Mouse (Mus musculus) layer of hippocampus, postnatal 14 days (tissue): ENCODE measurements at regions not wholly inside any gene's neighbourhood (a gene's known extent, or its start where the extent isn't known, plus 50 kb on each side); places are given as distances from the start of the nearest gene placed in this dataset.
"Not testable (repeated sequence)": the region's sequence is repeated elsewhere in the genome, so short reads cannot be mapped to it uniquely, and the experiment has no call there.

ENCODE experiments used
- DNase-seq, 2 experiments: peaks; one replicate each; pipeline ENCODE4 v3.0.0; 2021 to 2022; ENCODE audit warnings: low spot score in 2 of 2, mixed read lengths in 1 of 2

GRCm38 (mm10) chr12:90664436-90664835, 73.8 kb downstream of the Dio2 start:
- DNase-seq: no peak

DNA sequence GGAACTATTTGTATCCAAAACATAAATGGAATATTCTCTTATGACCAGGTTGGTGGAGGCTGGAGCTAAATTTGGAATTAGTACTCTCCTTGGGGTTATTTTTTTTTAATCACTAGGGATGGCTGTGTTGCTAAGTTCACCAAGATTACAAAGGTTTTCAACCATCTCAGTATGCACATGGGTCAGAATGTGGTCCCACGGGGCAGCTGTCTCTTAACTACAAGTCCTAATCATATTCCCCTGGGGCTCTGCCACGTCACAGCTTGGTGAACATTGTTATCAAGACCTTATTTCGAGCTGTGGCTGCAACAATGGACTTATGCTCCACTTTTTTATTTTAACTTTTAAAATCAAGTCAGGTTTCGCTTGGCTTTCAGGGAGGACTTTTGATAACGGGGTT, 92.8 kb downstream of the Dio2 start:
- DNase-seq: no peak

- DNase-seq: no peak
Measured at GRCm38 (mm10) chr12:90643891-90644290, 94.3 kb downstream of the Dio2 start.

GRCm38 (mm10) chr12:90624856-90625255, 113.4 kb downstream of the Dio2 start:
- DNase-seq: no peak

- DNase-seq: peak; percentile 21 to 74
Measured at GRCm38 (mm10) chr12:90623426-90623825, 114.8 kb downstream of the Dio2 start.

- DNase-seq: no peak
Measured at GRCm38 (mm10) chr12:90608810-90609209, 129.4 kb downstream of the Dio2 start.

DNA sequence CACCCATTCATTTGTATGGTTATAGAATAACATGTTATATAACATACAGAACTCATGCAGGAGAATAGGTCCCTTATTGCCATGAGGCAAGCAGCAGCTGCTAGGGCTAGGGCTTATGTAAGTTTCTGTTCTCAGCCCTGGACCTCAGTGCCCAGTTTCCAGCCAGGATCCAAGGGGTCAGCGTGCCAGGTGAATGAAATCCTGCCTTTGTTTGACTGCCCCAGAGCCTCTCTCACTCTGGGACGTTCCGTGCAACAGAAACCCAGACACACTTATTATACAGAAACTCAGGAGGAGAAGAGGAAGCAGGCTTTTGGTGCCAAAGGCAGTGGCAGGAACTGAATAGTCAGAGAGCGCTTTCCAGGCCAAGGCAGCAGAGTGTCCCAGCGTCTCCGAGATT, 130.3 kb downstream of the Dio2 start:
- DNase-seq: peak; percentile 16 to 73

DNA sequence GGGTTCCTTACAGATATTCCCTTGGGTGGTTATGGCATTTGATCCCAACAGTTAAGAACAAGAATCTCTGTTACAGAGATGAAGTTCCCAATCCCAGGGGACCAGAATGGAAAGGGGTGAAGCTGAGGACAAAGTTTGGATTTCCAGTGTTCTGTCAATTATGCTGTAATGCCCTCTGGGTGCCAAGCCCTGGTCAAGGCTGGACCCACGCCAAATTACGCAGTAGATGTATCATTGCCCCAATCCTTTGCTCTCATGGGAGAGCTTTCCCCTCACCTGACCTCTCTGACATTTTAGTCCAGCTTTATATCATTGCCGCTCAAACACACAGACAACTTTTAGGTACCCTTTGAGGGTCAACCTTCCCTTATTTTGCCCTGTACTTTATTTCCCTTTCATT, 158.2 kb downstream of the Dio2 start:
- no peak for DNase-seq

DNA sequence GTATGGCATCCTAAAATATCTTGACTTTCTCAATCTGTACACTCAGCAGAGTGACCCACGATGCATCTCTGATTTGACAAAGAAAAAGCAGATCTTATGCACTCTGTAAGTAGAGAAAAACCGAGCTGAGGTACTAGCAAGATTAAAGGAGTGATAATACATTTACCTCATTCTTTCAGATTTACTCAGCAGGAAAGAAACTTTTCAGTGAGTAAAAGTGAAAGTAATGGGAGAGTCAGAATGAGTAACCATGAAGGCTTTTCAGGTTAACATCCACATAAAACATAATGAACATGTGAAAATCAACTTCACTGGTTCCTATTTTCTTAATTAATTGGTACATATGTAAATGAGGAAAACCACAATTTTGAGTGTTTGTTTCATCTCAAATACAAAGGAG, 162.1 kb downstream of the Dio2 start:
- no peak for DNase-seq

DNA sequence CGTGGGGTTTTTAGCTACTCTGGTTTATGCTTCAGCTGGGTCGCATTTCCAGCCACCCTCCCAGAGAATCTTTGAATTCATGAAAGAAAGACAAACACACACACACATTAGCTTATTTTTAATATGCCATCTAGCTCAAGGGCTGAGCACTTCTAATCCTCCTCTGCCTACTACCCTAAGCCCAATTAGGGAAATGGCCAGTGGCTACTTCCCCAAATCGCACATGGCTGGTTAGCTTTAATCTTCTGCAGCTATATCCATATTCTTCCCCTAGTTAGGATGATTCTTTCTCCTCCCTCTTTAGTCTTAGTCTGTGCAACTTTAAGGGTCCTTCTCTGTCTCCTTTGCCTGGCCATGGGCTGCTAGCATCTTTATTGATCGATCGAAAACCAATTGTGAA, 166.3 kb downstream of the Dio2 start:
- DNase-seq: no peak

DNA sequence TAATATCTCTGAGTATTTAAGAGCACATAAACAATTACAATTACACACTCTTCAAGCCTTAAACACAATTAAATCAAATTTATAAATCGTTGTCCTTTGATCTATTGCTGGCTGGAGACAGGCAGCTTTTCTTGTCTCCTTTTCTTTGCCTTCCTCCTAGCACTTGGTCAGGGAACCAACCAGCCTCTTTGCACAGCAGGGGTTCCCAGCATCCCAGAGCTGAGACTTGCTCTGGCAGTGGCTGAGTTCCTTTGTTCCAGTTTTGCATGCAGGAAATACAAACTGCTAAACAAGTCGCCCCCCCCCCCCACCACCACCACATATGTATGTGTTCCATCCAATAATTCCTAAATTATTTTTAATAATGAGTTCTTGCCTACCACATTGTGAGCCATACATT, 166.7 kb downstream of the Dio2 start:
- DNase-seq: no peak

GRCm38 (mm10) chr12:90566349-90566748, 171.9 kb downstream of the Dio2 start:
- peak; percentile 65 to 79 for DNase-seq

GRCm38 (mm10) chr12:90565051-90565450, 173.2 kb downstream of the Dio2 start:
- no peak for DNase-seq

DNA sequence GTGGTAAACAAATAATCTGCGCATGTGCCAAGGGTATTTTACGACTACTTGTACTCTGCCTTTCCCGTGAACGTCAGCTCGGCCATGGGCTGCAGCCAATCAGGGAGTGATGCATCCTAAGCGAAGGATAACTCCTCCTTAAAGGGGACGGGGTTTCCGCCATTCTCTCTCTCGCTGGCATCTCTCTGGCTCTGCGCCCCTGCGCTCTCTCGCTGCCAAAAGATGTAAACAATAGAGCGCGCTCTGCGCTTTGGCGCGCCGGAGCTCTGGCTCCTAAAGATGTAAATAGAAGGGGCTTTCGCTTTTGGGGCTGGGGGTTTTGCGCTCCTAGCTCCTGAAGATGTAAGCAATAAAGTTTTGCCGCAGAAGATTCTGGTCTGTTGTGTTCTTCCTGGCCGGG, 173.6 kb downstream of the Dio2 start:
- not testable (repeated sequence) for DNase-seq

- no peak for DNase-seq
Measured at GRCm38 (mm10) chr12:90542361-90542760, 195.9 kb downstream of the Dio2 start.
